Mouse (Mus musculus) C2C12 (cell line): ENCODE data around the gene Rgs14. TPM values are rescaled to one million over a fixed set of nuclear protein-coding genes. Genes with fewer than 3 reads are reported as not detected.

Source experiments
- H3K27me3 ChIP-seq: one replicate; pipeline ENCODE4 v1.6.1; 2011; ENCODE audit not compliant: control insufficient read depth, insufficient read depth, insufficient read length
- H3K36me3 ChIP-seq: one replicate; pipeline ENCODE4 v1.6.1; 2011; ENCODE audit not compliant: control insufficient read depth, insufficient read depth
- H3K4me3 ChIP-seq: one replicate; pipeline ENCODE4 v1.5.1; 2011; ENCODE audit warnings: mild to moderate bottlenecking, control low read depth; ENCODE audit not compliant: poor library complexity, insufficient read depth, severe bottlenecking
- H3K79me2 ChIP-seq: one replicate; pipeline ENCODE4 v1.6.1; 2011; ENCODE audit not compliant: control insufficient read depth, insufficient read depth
- H3K79me3 ChIP-seq: one replicate; pipeline ENCODE4 v1.6.1; 2011; ENCODE audit warnings: low read depth, control low read depth
- H3ac ChIP-seq: one replicate; pipeline ENCODE3; 2011; ENCODE audit warnings: low read depth; ENCODE audit not compliant: control insufficient read depth, insufficient read length
- CEBPB ChIP-seq: IDR thresholded peaks from one replicate; pipeline ENCODE4 v1.6.1; 2011; ENCODE audit warnings: low read depth, mild to moderate bottlenecking, control low read depth, moderate library complexity
- CTCF ChIP-seq: IDR thresholded peaks from one replicate; pipeline ENCODE4 v1.5.1; 2011; ENCODE audit not compliant: control insufficient read depth, insufficient read depth, insufficient read length
- FOSL1 ChIP-seq: IDR thresholded peaks from one replicate; pipeline ENCODE4 v1.8.0; 2011; ENCODE audit warnings: mild to moderate bottlenecking, low read length; ENCODE audit not compliant: poor library complexity, insufficient read depth, severe bottlenecking
- MAX ChIP-seq: IDR thresholded peaks from one replicate; pipeline ENCODE4 v1.6.1; 2011; ENCODE audit warnings: mild to moderate bottlenecking, control low read depth
- MYOD1 ChIP-seq: IDR thresholded peaks from one replicate; pipeline ENCODE4 v1.6.1; 2011; ENCODE audit warnings: low read depth; ENCODE audit not compliant: control insufficient read depth, insufficient read length
- MYOG ChIP-seq: IDR thresholded peaks from one replicate; pipeline ENCODE4 v1.6.1; 2011; ENCODE audit not compliant: control insufficient read depth, insufficient read length; ENCODE audit errors: extremely low read depth
- USF1 ChIP-seq: IDR thresholded peaks from one replicate; pipeline ENCODE4 v1.6.1; 2011; ENCODE audit warnings: low read depth, mild to moderate bottlenecking, control low read depth, moderate library complexity
- polyA plus RNA-seq: library from polyadenylated mRNA; unstranded; fragments of >200 nt; fragmentation: generic; extraction: Trizol; gene quantifications from one replicate; pipeline ENCODE4 v1.2.1, GENCODE M21; 2012; ENCODE audit warnings: missing spikeins

Gene Rgs14
- polyA plus RNA-seq, 1 experiment: 0.08 TPM

DNA sequence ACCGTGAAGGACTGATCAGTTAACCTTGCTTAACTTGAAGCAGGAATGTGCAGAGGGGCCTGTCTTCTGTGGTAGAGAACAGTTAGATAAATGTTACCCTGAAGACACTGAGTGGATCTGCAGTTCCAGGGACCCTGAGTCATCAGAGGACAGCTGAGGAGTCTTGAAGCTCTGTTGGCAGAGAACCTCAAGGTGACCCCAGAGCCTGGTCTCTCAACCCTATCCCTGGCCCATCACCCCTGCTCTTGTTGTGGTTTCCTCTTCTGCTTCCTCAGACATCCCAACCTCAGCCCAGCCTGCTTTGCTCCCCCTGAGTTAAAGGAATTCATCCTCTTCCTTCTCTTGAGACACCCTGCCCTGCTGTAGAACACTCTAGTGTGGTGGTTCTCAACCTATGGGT is 28.6 kb downstream of the Rgs14 start, which contains the start of gene Slc34a1:
TSS of gene Slc34a1 (plus strand) at position 100 of the 400 bp plus-strand sequence.
- TF ChIP-seq MYOD1: no peak
- TF ChIP-seq MAX: no peak
- no peak for TF ChIP-seq MYOG
- TF ChIP-seq FOSL1: no peak
- TF ChIP-seq CTCF: no peak
- TF ChIP-seq USF1: no peak
- no peak for TF ChIP-seq CEBPB
- Histone ChIP-seq H3K79me3 (no peaks in the 10 kb centered on the region), H3K4me3 (no peak within 1 kb of the TSS), H3K36me3 (no peaks in the 10 kb centered on the region), H3ac (no peak within 1 kb of the TSS), H3K79me2 (no peaks in the 10 kb centered on the region), H3K27me3 (peaks cover 43% of the 10 kb centered on the region)

DNA sequence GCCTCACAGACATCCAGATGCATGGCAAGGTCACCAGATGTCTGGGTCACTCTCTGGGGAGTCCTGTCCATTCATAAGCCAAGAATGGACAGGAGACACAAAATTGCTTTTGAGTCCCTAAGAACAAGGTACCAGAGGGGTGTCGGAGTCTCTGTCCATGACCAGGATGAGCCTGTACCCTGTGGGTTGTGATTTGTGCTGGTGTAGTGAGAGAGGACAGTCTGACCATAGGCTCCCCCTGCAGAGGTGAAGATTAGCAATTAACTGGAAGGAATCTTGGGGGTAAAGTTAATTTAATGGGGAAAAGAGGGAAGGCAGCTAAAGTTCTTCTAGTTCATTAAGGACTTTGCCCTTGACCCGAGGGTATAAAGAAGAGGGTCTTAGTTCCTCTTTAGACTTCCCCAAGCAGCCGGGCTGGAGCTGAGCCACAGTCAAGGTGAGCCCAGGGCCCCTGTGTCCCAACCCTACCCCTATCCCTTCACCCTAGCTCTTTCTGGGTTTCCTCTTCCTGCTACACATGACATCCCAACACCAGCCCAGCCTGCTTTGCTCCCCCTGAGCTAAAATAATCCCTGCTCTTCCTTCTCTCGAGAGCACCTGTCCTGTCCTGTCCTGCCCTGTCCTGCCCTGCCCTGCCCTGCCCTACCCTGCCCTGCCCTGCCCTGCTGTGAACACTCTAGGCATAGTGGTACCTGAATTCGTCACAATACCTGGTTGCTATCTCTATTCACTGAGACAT is 29.9 kb downstream of the Rgs14 start:
- Histone ChIP-seq H3K4me3 (no peak overlapping the region), H3K79me2 (no peaks in the 10 kb centered on the region), H3K79me3 (no peaks in the 10 kb centered on the region), H3K36me3 (no peaks in the 10 kb centered on the region), H3K27me3 (peaks cover 54% of the 10 kb centered on the region), H3ac (no peak overlapping the region)
- TF ChIP-seq CEBPB (no peak), CTCF (no peak), MYOG (no peak), MAX (no peak), FOSL1 (no peak), MYOD1 (no peak), USF1 (no peak)

DNA sequence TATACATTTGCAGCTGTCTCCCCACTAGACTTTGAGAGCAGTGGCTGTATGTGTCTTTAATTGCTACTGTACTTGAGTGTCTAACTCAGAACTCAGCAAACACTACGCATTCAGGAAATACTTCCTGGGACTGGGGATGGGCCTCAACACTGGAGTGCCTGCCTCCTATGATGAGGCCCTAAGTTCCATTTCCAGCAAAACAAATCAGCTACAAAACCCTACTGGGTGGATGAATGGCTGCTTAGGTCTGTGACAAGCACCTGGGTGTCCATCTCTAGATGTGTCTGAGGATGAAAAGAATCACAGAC is 30.5 kb downstream of the Rgs14 start:
- TF ChIP-seq CTCF: no peak
- TF ChIP-seq MAX: no peak
- TF ChIP-seq FOSL1: no peak
- TF ChIP-seq MYOG: no peak
- TF ChIP-seq MYOD1: no peak
- TF ChIP-seq CEBPB: no peak
- TF ChIP-seq USF1: no peak
- no peaks in the 10 kb centered on the region for H3K79me3 ChIP-seq
- H3K36me3 ChIP-seq: no peaks in the 10 kb centered on the region

GRCm38 (mm10) chr13:55403266-55403665 is 33.7 kb downstream of the Rgs14 start:
- no peak overlapping the region for H3ac ChIP-seq
- H3K36me3 ChIP-seq: no peaks in the 10 kb centered on the region
- no peaks in the 10 kb centered on the region for H3K79me2 ChIP-seq
- peaks cover 49% of the 10 kb centered on the region for H3K27me3 ChIP-seq
- no peak for TF ChIP-seq FOSL1
- TF ChIP-seq USF1: no peak
- no peak for TF ChIP-seq MYOD1
- no peak for TF ChIP-seq MAX
- TF ChIP-seq MYOG: no peak
- TF ChIP-seq CTCF: no peak
- TF ChIP-seq CEBPB: no peak
- no peak overlapping the region for H3K4me3 ChIP-seq
- H3K79me3 ChIP-seq: no peaks in the 10 kb centered on the region

More for the DNA sequence above, 30.5 kb downstream of the Rgs14 start:
- H3K4me3 ChIP-seq: no peak overlapping the region
- peaks cover 54% of the 10 kb centered on the region for H3K27me3 ChIP-seq
- no peaks in the 10 kb centered on the region for H3K79me2 ChIP-seq
- H3ac ChIP-seq: no peak overlapping the region

DNA sequence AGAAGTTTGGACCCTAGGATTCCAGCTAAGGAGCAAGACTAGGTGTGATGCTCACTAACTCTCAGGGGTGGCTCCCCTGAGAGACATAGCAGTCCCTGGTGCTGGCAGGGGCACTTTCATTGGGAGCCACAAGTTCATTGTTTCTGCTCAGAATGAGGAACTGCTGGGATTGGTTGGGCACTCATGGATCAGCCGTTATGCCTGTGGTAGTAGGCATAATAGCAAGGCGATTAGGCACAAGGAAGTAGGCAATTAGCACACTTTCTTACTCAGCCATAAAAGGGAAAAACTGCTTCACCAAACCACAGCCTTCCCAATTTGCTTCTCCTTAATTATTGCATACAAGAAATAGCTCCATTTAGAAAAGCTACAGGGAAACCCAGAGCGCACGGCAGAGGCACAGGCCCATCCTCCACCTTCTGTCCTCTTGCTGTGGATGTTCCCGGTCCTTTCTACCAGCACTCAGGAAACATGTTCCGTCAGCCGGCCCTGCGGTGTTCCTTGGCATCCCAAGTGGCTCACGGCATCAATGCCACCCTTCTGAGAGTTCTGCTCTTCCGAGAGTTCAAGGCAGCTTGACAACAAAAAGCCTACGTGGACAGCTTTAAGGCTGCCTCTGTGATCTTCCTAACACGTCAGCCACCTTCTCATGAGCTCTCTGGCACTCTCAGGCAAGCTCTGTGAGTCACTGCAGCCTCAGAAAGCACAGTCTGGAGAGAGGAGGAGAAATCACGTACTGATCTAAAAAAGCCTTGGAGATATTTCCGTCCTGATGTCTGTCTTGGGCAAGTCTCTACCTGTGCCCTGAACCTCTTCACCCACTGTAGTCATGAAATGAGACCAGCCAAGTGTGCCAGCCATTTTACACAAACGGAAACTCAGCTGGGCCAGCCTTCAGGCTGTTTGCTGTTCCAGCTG is 34.7 kb downstream of the Rgs14 start:
- Histone ChIP-seq H3K36me3 (no peaks in the 10 kb centered on the region), H3K4me3 (no peak overlapping the region), H3K79me2 (no peaks in the 10 kb centered on the region), H3K27me3 (peaks cover 49% of the 10 kb centered on the region), H3K79me3 (no peaks in the 10 kb centered on the region), H3ac (no peak overlapping the region)
- TF ChIP-seq CEBPB (no peak), USF1 (no peak), CTCF (no peak), FOSL1 (no peak), MAX (no peak), MYOD1 (no peak), MYOG (no peak)
